Mouse (Mus musculus) spleen, adult 2 months (tissue): ENCODE measurements around the gene Hoxa3. TPM values are rescaled to one million over a fixed set of nuclear protein-coding genes. Genes with fewer than 3 reads are reported as not detected.

Experiments
- DNase-seq, 2 experiments: peaks; one replicate each; pipeline versions ENCODE4 v3.0.0 to v3.0.0-alpha.2; 2012 to 2021; ENCODE audit warnings: low spot score in 2 of 2, low read depth in 1 of 2
- H3K27ac ChIP-seq: fragments of 200-500 bp; 2 replicates; pipeline ENCODE4 v1.5.1; 2012; ENCODE audit warnings: low read length, inconsistent platforms; ENCODE audit not compliant: insufficient read depth
- H3K27me3 ChIP-seq: fragments of 200-500 bp; 2 replicates; pipeline ENCODE4 v1.6.1; 2012; ENCODE audit warnings: mild to moderate bottlenecking, moderate library complexity, low read length, inconsistent platforms; ENCODE audit not compliant: control insufficient read depth, insufficient read depth
- H3K36me3 ChIP-seq: fragments of 200-500 bp; 2 replicates; pipeline ENCODE4 v1.6.1; 2012; ENCODE audit warnings: mild to moderate bottlenecking, low read length, inconsistent platforms; ENCODE audit not compliant: control insufficient read depth, insufficient read depth
- H3K4me1 ChIP-seq: fragments of 200-500 bp; 2 replicates; pipeline ENCODE4 v1.6.1; 2011; ENCODE audit warnings: inconsistent platforms; ENCODE audit not compliant: control insufficient read depth, insufficient read depth, insufficient read length
- H3K4me3 ChIP-seq: fragments of 200-500 bp; 2 replicates; pipeline ENCODE4 v1.5.1; 2011; ENCODE audit warnings: mild to moderate bottlenecking, inconsistent platforms; ENCODE audit not compliant: insufficient read depth, insufficient read length; ENCODE audit errors: extremely low read depth
- CTCF ChIP-seq: fragments of 200-500 bp; IDR thresholded peaks from 2 replicates; pipeline ENCODE4 v1.5.1; 2011; ENCODE audit warnings: mild to moderate bottlenecking, inconsistent platforms; ENCODE audit not compliant: insufficient read depth, insufficient read length, insufficient replicate concordance; ENCODE audit errors: extremely low read depth
- POLR2A ChIP-seq: fragments of 200-500 bp; IDR thresholded peaks from 2 replicates; pipeline ENCODE4 v1.6.1; 2011; ENCODE audit warnings: low read depth, low read length, inconsistent platforms
- WGBS: fragments of 180-500 bp; shearing (Covaris S2); methylation state at CpG from one replicate; pipeline ENCODE4 v1.1.7; 2018; 5-methylcytosine and 5-hydroxymethylcytosine counted together
- polyA plus RNA-seq: library from polyadenylated mRNA; depleted of rRNA; stranded (reverse); fragments of >200 nt; gene quantifications from 2 replicates; pipeline ENCODE4 v1.2.3, GENCODE M21; 2012

Gene Hoxa3
- polyA plus RNA-seq, 1 experiment: 1.4 TPM

GRCm38 (mm10) chr6:52249826-52250225 is 36.7 kb upstream of the Hoxa3 start:
- no peaks in the 10 kb centered on the region for H3K36me3 ChIP-seq
- TF ChIP-seq POLR2A (no peak), CTCF (no peak)
- no peak overlapping the region for H3K4me3 ChIP-seq
- DNase-seq: no peak
- no peak overlapping the region for H3K27ac ChIP-seq
- WGBS: 15% methylated on average over 4 of the region's 4 CpGs
- peaks cover 14% of the 10 kb centered on the region for H3K4me1 ChIP-seq
- peaks cover 70% of the 10 kb centered on the region for H3K27me3 ChIP-seq

GRCm38 (mm10) chr6:52249415-52249738 is 36.2 kb upstream of the Hoxa3 start:
- WGBS: 3% methylated on average over 16 of the region's 16 CpGs
- Histone ChIP-seq H3K36me3 (no peaks in the 10 kb centered on the region), H3K27me3 (peaks cover 74% of the 10 kb centered on the region), H3K4me1 (peaks cover 15% of the 10 kb centered on the region), H3K4me3 (no peak overlapping the region), H3K27ac (no peak overlapping the region)
- TF ChIP-seq POLR2A (no peak), CTCF (no peak)
- no peak for DNase-seq

- Histone ChIP-seq H3K27ac (no peak overlapping the region), H3K27me3 (peaks cover 74% of the 10 kb centered on the region), H3K4me1 (peaks cover 15% of the 10 kb centered on the region), H3K36me3 (no peaks in the 10 kb centered on the region), H3K4me3 (no peak overlapping the region)
- 6% methylated on average over 27 of the region's 27 CpGs for WGBS
- no peak for DNase-seq
- TF ChIP-seq CTCF (no peak), POLR2A (no peak)
Measured at GRCm38 (mm10) chr6:52248638-52249414, 35.7 kb upstream of the Hoxa3 start.

GRCm38 (mm10) chr6:52247766-52248637 is 34.9 kb upstream of the Hoxa3 start:
- no peak overlapping the region for H3K4me3 ChIP-seq
- TF ChIP-seq POLR2A: no peak
- no peak for TF ChIP-seq CTCF

GRCm38 (mm10) chr6:52246916-52247315 is 33.8 kb upstream of the Hoxa3 start:
- Histone ChIP-seq H3K4me1 (peaks cover 15% of the 10 kb centered on the region), H3K27me3 (peaks cover 68% of the 10 kb centered on the region), H3K27ac (no peak overlapping the region), H3K36me3 (no peaks in the 10 kb centered on the region), H3K4me3 (no peak overlapping the region)
- DNase-seq: no peak
- WGBS: 11% methylated on average over 3 of the region's 3 CpGs
- TF ChIP-seq POLR2A: no peak
- TF ChIP-seq CTCF: no peak

More at GRCm38 (mm10) chr6:52247766-52248637, 34.9 kb upstream of the Hoxa3 start:
- peaks cover 71% of the 10 kb centered on the region for H3K27me3 ChIP-seq
- peaks cover 15% of the 10 kb centered on the region for H3K4me1 ChIP-seq
- DNase-seq: no peak
- no peak overlapping the region for H3K27ac ChIP-seq
- 5% methylated on average over 23 of the region's 23 CpGs for WGBS
- H3K36me3 ChIP-seq: no peaks in the 10 kb centered on the region

GRCm38 (mm10) chr6:52246403-52246803 is 33.3 kb upstream of the Hoxa3 start:
- H3K4me3 ChIP-seq: no peak overlapping the region
- peaks cover 15% of the 10 kb centered on the region for H3K4me1 ChIP-seq
- WGBS: 1% methylated on average over 26 of the region's 26 CpGs
- H3K27me3 ChIP-seq: peaks cover 69% of the 10 kb centered on the region
- DNase-seq: no peak
- no peak for TF ChIP-seq CTCF
- no peak for TF ChIP-seq POLR2A
- no peak overlapping the region for H3K27ac ChIP-seq
- no peaks in the 10 kb centered on the region for H3K36me3 ChIP-seq
